Mouse (Mus musculus) cerebellum, adult 9-10 months (tissue): ENCODE measurements at regions not wholly inside any gene's neighbourhood (a gene's known extent, or its start where the extent isn't known, plus 50 kb on each side); places are given as distances from the start of the nearest gene placed in this dataset.

ENCODE experiments used
- DNase-seq: peaks from one replicate; pipeline ENCODE4 v3.0.0; 2022

DNA sequence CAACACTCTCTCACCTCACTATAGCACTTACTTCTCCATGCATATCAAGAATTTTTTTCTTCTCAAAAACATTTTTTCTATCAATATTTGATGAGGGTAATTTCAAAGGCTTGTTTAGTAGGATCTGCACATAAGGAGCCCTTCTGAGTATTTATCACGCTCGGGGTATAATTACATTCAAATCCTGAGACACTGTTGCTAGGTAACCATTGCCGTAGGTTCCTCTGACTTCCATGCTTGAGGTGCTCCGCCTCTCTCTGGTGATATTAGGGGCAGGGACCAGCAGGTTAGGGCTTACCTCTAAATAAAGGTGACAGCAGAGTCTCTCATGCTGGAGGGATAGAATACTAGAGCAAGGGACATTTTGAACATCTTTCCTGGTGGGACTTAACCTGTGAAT is 54.4 kb upstream of the 9630041A04Rik start:
- no peak for DNase-seq

DNA sequence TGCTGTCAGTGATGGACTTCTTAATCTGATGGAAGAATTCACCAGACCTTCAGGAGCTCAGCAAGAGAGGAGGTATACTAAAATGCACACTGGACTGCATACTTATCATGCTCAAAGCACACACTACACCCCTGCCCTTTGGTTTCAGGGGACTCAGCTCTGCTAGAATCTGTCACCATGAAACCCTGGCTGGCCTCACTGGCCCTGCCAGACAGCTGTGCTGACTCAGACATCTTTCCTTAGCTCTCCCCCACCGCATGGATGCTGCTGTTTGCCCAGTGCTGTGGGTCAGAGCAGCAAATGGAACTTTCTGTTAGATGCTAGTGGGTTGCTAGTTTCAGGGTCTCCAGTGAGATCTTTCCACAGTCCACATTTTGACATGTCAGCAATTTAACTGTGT is 64.9 kb upstream of the 9630041A04Rik start:
- DNase-seq = no peak

DNA sequence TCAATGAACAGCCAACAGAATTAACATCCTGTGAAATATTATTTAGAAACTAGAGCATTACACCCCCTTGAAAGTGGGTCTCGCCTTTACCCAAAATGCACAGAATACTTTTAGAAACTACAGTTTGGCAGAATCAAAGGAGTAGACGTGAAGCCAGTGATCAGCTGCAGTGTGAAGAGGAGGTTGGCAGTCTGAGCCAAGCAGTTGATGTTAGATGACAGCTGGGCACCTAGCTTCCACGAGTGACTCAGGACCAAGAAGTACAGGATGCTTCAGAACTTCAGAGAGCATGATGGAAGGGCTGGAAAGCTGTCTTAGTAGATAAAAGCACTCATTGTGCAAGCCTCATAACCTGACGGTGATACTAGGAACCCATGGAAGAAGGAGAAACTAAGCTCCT is 65.6 kb upstream of the 9630041A04Rik start:
- DNase-seq = no peak

DNA sequence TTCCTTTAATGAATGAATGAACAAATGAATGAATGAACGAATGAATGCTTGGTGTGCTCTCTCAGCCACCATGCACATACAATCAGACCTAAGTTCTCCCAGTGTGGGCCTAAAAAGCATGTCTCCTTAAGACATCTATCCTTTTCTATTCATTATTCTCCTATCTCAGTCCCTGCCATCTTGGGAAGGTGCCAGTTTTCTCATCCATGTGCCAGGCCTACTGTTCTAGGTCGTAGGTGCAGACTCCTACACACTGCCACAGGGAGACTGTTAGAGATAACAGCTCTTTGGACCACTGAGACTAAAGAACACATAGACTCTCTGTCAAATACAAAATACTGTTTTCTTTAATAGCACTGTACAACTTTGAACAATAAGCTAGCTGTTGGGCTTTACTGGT is 66.2 kb upstream of the 9630041A04Rik start:
- peak; percentile 4 for DNase-seq

DNA sequence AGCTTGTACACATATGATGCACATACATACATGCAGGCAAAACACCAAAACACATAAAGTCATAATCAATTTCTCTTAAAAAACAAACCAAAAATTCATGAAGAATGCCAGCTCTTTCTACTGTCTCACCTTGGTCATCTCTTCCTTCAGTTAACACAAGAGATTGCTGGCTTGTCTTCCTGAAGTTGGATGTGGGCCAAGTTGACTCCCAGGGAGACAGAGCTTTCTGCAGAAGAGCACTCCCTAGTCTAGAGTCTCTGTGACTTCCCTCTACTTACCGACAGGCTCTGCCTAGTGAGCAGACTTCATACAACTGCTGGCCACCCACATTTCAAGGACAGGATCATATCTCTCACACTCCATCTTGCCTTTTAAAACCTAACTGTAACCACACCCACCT is 70.7 kb upstream of the 9630041A04Rik start:
- peak; percentile 1 for DNase-seq

DNA sequence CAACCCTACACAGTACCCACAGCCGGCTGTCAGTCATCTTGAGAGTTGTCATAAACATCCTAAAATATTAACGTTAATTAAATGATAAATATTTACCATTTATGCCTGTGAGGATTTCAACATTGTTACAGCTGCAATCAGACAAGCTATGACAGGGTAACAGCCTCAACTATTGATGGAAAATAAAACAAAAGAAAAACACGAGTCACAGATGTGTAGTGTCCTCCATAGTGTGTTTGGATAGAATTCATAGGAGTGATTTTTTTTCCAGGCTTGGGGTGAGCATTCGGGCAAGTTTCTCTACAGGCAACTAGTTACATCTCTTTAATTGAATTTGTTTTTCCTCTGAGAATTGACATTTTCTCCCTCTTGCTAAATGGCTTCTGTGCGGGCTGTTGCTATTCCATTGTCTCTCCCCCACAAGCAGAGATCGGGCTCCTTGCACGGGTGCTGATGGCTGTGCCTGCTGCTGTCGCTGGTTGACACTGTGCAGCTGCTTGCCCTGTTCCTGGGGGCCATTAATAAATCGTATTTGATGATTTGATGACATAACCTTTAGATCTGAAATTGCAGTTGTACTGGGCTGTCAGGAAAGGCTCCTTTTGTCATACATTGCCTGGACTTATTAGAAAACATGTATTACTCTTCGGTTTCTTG is 120.6 kb upstream of the 9630041A04Rik start:
- DNase-seq = no peak

DNA sequence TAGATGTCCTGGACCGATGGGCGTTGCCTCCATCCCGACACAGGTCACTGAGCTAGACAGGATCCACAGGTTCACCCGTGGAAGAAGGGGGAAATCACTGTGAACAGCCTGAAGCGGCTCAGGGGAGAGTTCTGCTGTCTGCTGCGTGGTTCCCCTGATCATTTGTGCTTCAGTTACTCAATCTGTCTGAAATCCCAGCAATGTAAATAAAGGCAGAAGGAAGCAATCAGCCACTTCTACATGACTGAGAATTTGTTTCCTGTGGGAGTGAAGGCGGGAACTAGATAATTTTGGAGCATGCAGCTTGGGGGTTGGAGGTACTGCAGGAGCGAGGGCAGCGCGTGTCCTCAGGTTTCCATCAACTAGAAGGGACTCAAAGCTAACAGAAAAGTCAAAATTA is 122.3 kb upstream of the 9630041A04Rik start:
- no peak for DNase-seq

DNA sequence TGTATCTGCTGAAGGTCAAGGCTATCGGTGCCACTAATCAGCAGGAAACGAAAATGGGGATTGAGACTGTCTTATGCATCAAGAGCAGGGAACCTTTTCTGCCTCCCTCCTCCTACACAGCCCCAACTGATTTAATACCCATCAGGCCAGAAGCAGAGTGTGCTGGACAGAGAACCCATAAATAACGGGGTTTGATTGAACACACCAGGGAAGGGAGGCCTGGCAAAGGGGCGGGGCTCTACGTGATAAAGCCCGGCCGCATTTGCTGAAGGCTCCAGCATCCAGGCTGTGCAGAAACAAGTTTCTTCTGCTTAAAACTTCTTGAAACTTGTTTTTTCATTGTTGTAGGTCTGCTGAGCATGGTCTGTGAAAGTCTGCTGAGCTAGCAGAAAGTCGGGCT is 127.4 kb upstream of the 9630041A04Rik start:
- no peak for DNase-seq

DNA sequence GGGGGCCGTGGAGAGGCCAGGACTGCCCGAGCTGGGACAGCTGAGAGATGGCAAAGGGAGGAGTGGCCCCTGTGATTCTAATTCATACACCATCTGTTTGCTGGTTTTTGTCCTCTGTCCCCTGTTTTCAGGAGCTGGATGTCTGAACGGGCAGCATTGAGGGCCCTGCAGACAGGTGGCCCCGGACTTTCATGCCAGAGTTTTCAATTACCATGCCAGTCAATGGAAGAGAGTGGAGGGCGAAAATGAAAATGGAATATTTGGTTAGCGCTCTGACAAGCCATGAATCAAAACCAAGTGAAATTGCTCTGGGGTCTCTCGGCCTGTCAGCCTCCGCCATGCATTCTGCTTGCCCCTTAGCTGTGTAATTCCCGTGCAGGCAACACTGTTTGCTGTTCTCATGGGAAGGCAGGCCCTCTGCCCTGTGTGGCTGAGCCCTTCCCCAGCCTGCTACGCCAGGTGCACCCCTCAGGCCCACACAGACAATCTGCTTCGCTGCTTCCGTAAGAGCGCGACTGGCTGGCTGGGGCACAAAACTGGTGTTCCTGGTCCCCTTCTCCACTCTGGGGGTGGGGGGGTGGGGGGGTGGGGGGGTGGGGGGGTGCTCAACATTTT is 127.9 kb upstream of the 9630041A04Rik start:
- no peak for DNase-seq

DNA sequence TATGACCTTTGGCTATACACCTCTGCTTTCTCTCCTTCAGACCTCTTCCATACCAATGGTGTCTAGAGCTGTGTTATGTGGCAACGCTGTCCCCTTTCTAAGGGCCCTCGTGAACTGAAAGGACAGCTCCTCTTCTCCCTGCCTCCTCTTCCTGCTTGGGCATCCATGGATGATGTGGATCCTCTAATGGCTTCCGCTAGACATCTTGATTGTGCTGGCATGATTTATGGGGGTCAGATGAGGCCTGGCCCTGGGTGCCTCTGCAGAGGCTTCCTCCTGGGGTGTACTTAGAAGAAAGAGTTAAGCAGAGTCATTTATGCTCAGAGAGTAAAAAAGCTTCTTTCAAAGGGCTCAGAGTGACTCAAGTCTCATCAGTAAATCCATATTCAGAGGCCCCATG is 131.5 kb upstream of the 9630041A04Rik start:
- no peak for DNase-seq

DNA sequence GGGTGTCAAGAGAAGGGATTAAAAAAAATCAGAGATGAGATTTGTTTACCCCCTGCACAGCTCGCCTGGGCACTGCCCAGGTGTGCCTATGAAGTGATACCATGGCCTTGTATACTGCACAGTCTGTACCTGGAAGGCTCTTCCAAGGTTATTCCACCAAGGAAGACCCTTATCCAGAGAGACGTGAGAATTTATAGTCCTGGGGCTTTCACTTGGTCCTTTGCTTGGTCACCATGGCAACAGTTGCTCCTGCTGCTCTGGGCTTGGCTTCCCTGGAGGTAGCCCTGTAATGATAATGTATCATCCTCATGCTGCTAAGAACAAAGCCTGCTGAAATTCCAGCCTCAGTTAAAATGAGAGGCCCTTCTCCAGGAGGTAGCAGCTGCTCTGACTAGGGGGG is 143.7 kb upstream of the 9630041A04Rik start:
- DNase-seq = no peak

DNA sequence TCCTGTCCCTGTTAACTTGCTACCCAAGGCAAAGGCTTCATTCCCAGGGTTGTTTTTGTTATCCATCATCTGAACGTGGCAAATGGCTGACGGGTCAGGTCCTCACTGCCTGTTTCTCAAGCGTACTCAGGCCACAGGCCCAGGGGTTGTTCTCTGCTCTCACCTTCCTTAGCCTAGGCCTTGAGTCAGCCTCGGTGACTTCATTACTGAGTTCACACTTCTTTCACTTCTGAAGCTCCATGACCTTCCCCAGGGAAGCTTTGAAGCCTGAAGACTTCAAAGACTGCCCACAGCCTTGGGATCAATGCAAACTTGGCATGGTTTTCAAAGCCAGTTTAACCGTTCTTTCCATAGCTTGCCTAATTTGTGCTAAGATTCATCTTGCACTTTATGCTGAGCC is 145.3 kb upstream of the 9630041A04Rik start:
- DNase-seq = no peak

DNA sequence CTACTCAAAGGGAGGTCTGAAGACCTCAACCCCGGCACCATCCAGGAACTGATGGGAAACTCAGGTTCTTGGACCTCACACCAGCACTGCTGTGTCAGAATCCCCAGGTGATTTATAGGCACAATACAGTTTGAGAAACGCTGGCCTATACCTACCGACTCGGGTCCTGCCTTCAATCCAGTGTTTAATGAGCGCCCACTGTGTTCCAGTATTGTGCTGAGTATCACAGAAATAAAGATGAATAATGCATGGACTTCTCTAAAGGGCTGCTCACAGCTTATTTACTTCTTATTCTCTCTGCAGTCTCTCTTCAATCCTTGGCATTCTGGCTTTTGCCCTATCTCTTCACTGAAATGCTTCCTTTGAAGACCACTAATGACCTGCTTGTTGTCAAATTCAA is 146.8 kb upstream of the 9630041A04Rik start:
- DNase-seq = no peak

DNA sequence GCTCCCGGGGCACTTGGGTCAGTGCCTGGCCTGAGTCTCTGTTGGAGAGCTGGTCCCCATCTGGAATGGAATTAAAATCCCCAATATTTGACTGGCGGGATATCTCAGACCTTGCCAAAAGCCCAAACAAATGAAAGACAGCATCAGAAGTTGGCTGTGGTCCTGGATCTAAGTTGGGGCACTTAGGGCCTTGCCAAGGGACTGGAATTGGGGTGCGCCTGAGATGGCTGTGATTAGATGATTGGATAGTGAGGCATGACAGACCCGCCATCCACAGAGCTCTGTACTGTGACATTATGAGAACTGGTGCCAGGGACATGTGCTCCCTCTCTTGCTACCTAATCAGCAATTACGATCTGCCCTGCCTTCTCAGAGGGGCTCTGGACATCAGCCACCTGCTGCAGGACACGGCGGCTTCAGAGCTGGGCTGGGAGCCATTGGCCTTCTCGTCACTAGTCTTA is 151.0 kb upstream of the 9630041A04Rik start:
- DNase-seq = peak; percentile 83

DNA sequence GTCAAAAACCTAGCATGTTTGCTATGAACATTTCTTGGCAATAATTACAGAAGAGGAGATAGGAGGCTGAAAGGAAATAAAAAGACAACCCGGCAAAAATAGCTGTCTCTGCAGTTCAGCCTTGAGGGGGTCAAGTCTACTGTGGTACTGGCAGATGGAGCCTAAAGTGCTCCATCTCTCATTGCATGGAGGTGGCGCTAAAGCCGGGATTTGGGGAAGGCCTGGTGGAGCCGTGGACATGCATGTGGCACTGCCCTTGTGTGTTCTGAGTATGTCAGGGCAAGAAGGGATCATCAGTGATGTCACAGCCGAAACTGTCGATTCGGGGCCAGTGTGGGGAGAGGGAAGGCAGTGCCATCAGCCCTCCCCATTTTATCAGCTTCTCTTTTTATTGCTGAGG is 161.3 kb upstream of the 9630041A04Rik start:
- no peak for DNase-seq

DNA sequence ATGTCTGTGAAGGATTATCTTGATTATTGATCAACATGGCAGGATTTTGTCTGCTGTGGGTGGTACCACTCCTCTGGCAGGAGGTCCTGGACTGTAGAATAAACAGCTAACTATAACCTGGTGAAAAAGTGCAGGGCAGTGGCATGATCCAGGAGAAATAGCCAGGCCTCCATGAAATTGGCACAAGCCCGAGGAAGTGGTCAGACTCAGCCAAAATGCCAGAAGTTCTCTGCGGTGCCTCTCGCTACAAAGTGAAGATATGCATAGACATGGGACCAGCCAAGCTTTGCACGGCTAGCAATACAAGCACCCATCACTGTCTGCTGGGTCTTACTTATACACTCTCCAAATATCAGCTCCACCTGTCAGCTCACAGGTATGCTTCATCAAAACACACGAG is 167.6 kb upstream of the 9630041A04Rik start:
- no peak for DNase-seq

DNA sequence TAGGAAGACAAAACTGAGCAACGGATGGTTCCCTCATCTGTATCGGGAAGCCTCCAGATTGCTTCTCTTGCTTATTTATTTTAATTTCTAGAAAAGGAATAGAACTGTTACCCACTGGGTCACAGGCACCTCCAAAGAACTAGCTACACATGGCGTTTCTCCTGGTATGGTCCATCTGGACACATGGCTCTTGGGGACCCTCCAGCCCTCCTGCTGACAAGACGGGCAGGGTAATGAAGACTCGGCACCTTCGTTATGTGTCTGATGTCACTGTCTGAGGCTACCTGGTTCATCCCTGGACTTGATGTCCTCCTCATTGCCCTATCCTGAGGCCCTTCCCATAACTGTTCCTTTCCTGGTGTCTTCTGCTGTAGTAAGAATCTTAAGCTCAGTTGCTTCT is 170.3 kb upstream of the 9630041A04Rik start:
- DNase-seq = no peak

DNA sequence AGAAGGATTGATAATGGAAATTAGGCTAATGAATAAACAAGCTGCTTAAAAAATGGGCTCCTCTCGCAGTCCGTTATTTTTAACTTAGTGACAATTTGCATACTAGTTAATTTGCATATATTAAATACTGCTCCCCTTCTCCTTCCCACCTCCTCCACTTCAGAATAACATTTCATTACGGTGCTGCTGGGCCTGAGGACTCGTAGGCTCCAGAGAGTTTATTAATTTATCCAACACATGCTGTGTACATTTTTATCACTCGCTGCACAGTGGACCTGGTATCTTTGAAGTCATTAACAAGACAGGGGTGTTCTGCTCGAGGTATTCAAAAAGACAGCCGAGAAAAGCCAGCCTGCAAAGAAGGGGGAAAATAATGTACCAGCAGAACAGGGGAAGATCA is 170.7 kb upstream of the 9630041A04Rik start:
- DNase-seq = no peak

DNA sequence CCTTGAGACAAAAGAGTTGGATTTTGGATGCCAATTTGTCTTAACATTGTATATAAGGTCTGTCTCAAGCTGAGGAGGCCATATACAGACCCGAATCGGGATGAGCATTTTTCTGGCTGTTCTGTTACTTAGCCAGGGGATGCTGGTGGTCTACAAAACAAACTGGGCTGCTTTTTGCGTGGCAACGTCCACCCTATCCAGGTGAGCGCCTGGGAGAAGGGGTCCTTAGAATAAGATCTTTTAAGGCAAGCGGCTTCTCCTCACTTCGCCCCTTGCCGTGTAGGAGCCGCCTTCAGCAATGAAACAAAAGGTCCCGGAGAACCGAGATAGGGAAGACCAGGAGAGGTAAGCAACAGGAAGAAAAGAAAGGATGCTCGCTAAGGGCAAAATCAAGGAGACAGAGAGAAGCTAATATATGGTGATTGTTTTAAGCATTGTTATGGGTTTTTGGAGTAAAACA is 171.2 kb upstream of the 9630041A04Rik start:
- no peak for DNase-seq

DNA sequence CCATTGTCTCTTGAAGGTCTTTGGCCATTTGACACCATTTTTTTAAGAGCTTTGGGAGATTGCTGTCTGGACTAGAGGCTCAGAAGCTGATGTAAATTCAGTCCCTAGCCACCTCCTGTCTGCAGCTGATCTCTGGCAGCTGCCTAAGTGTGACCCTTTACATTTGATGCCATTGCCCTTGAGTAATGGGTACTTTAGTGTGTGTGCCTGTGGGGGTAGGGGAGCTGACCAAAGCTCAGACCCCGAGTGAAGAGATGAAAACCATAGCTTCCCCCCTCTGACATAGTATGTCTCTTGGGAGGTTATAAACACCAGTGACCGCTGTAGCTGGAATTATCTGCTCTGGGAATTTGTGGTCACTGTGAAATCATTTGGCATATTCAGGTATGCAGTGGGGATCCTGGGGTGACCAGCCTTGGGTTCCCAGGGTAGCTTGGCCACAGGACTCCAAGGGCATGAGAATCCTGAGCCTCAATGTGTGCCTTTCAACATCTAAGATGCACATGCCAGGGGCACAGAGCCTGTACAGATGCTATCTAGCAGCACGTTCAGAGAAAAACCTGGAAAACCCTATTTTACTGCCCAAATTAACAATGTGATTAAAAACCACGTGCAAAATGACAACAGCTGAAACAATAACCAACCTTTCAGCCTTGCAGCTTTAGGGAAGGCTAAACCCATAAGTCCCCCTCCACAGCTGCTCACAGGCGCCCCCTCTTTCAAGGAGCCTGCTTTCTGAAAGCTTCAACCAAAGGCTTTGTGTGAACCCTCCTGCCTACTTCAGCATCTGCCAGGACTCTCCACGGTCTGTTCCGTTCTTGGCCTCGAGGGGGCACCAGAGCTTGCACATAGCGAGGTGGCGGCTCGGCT is 171.9 kb upstream of the 9630041A04Rik start:
- peak; percentile 92 for DNase-seq

DNA sequence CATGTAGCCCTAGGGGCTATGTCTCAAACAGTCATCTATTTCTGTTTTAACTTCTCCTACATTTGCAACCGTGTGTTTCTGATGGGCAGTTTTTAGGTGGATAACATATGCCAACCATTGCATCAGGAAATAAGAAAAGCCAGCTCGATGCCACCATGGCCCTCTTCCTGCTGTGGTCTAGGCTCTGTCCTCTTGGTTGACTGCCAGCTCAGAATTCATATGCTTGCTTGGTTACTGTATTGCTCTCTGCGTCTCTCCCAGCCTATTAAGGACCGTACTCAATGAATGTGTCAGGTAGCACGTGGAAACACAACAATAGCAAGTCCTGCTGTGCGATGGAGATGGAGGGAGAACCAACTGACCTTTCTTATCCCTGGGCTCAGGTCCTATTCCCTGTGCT is 174.4 kb upstream of the 9630041A04Rik start:
- DNase-seq = no peak

DNA sequence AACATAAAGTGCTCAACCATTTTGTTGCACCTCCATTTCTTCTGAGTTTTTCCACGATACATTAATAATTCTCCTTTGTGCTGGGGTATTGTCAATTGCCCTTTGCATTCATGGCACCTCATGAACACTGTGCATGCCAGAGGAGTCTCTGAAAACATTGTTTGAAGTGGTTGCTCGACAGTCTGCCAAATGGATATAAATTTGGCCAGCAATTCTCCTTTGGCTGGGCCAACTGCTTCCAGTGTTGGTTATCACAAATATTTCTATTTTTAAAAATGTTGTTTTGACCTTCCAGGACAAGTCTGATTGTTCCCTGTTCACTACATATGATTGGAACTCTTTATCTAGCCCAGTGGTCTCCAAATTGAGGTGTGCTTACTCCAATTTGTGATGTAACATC is 184.1 kb upstream of the 9630041A04Rik start:
- no peak for DNase-seq

DNA sequence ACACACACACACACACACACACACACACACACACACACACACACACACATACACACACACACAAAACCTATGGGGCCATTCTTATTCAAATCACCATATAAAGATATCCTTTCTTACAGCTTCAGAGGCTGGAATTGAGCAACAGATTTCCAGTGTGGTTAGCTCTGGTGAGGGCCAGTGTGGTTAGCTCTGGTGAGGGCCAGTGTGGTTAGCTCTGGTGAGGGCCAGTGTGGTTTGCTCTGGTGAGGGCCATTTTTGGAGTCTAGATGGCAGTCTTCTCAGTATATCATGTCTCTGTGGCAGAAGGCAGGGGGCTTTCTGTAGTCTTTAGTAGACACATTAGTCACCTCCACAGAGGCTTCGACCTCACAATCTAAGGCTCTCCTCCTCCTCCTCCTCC is 191.5 kb upstream of the 9630041A04Rik start:
- no peak for DNase-seq

DNA sequence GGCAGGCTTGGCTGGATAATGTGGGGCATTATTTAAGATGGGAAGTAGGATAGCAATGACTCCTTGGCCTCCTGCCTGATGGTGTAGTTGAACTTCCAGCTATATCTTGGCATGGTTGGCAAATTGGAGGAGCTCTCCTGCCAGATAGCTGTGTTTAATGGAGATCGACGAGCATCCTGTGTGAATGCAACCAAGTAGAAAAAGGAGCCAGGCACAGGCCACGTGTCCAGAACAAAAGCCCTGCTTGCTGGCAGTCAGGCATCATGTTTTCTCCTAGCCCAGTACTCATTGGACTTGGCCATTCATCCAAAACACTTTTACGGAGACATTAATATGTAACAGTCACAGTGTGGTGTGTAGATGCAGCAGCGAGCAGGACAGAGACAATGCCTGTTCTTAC is 211.8 kb upstream of the 9630041A04Rik start:
- DNase-seq = no peak
